In genomic region chr3:75630988-75631615, GRCm38 (mm10) we compare ENCODE assay signal across 30 mouse cellular contexts.
DNase-seq lines count a peak whose midpoint lies in the region; ATAC-seq and TF ChIP-seq lines count a peak whose summit lies in the region.
"Had no signal": no experiment of that assay in that cellular context is flagged by ENCODE, and none has a peak within 500 bp of the region (broad histone marks: within the 10 kb centered on the region; RNA-seq: fewer than 3 reads in every experiment).

No protein-coding gene starts in this region.

- no peak overlapping the region for H3K9ac ChIP-seq in heart, adult 2 months (ENCODE audit: low read depth, low read length)
- H3K9ac ChIP-seq in lung, embryonic 16.5 days (ENCODE audit: low read length), result no peak overlapping the region
- H3K9ac ChIP-seq: embryonic facial prominence, embryonic 13.5 days; forebrain, embryonic 13.5 days; hindbrain, embryonic 13.5 days; liver, embryonic 14.5 days; midbrain, embryonic 13.5 days; neural tube, embryonic 13.5 days; stomach, embryonic 15.5 days had no signal

- no peaks in the 10 kb centered on the region for H3K4me1 ChIP-seq in heart, adult 2 months (ENCODE audit: control insufficient read depth, insufficient read depth, low read length)
- no peaks in the 10 kb centered on the region for H3K4me1 ChIP-seq in lung, embryonic 16.5 days (replicated peaks; ENCODE audit: control insufficient read depth, insufficient read depth, low read length)
- H3K4me1 ChIP-seq: forebrain, embryonic 13.5 days; stomach, embryonic 15.5 days had no signal

- DNase-seq in heart, adult 2 months, result no peak
- no peak for DNase-seq in heart, postnatal 10 days
- peak; percentile 8 for DNase-seq in fibroblast of lung, adult 2 months (ENCODE audit: low read depth)
- no peak for DNase-seq in cerebellum, adult 18-20 months
- DNase-seq in left cerebral cortex, postnatal 36 days (ENCODE audit: low spot score in 2 of 2), result no peak
- DNase-seq: adrenal gland, postnatal 25 days; gastrocnemius, postnatal 25 days; heart, adult 11 months; heart, postnatal 4 days; kidney, adult 8-10 months; kidney, postnatal 10 days; layer of hippocampus, adult 9-11 months; liver; thymus, postnatal 14 days had no signal

- no peak overlapping the region for H3K4me3 ChIP-seq in heart, adult 2 months
- no peak overlapping the region for H3K4me3 ChIP-seq in lung, embryonic 16.5 days (ENCODE audit: low read length)
- H3K4me3 ChIP-seq: embryonic facial prominence, embryonic 13.5 days; erythroblast, embryonic 14.5 days; forebrain, embryonic 13.5 days; hindbrain, embryonic 13.5 days; midbrain, embryonic 13.5 days; neural tube, embryonic 13.5 days; stomach, embryonic 15.5 days had no signal

- no peak overlapping the region for H3K4me2 ChIP-seq in lung, embryonic 16.5 days (ENCODE audit: low read depth, low read length)
- H3K4me2 ChIP-seq: embryonic facial prominence, embryonic 13.5 days; forebrain, embryonic 13.5 days; heart, embryonic 11.5 days; hindbrain, embryonic 13.5 days; midbrain, embryonic 13.5 days; neural tube, embryonic 13.5 days; stomach, embryonic 15.5 days had no signal

- no peak for TF ChIP-seq POLR2A in heart, adult 2 months (IDR thresholded peaks at IDR 0.05; ENCODE audit: insufficient read depth, low read depth, low read length)

- WGBS in heart, adult 2 months, result 55% methylated on average over 4 of the region's 4 CpGs
- 46% methylated on average over 4 of the region's 4 CpGs for WGBS in lung, embryonic 16.5 days

- intact Hi-C loops in heart, adult 2 months (cut with DNase I), result no loop called here
- intact Hi-C loops in heart, postnatal 10 days (cut with DNase I), result no loop called here
- intact Hi-C loops in left cerebral cortex, postnatal 36 days (cut with DNase I), result no loop called here

- no peaks in the 10 kb centered on the region for H3K9me3 ChIP-seq in lung, embryonic 16.5 days (ENCODE audit: control insufficient read depth, low read length)
- H3K9me3 ChIP-seq: embryonic facial prominence, embryonic 13.5 days; forebrain, embryonic 13.5 days; G1E; hindbrain, embryonic 13.5 days; midbrain, embryonic 13.5 days; neural tube, embryonic 13.5 days; stomach, embryonic 15.5 days had no signal

- no peak for TF ChIP-seq EP300 in heart, adult 2 months (IDR thresholded peaks at IDR 0.05; ENCODE audit: insufficient read depth, low read depth, low read length)

- no peaks in the 10 kb centered on the region for H3K27me3 ChIP-seq in heart, adult 2 months (ENCODE audit: control insufficient read depth, insufficient read depth, low read length)
- no peaks in the 10 kb centered on the region for H3K27me3 ChIP-seq in lung, embryonic 16.5 days (ENCODE audit: control insufficient read depth, insufficient read depth, low read depth, low read length)
- H3K27me3 ChIP-seq: embryonic facial prominence, embryonic 13.5 days; forebrain, embryonic 13.5 days; hindbrain, embryonic 13.5 days; midbrain, embryonic 13.5 days; neural tube, embryonic 13.5 days; Patski; stomach, embryonic 15.5 days had no signal

- H3K36me3 ChIP-seq in heart, adult 2 months (ENCODE audit: control insufficient read depth, insufficient read depth, low read length), result no peaks in the 10 kb centered on the region
- H3K36me3 ChIP-seq in lung, embryonic 16.5 days (ENCODE audit: control insufficient read depth, insufficient read depth, low read length), result no peaks in the 10 kb centered on the region
- H3K36me3 ChIP-seq: embryonic facial prominence, embryonic 13.5 days; G1E; midbrain, embryonic 13.5 days; stomach, embryonic 15.5 days had no signal

- ATAC-seq in lung, embryonic 16.5 days (ENCODE audit: low read depth), result 0 out of 2 replicates have a peak, but pooled peaks have one; percentile 23
- peak; percentile 55; the same call in 1 of the 2 replicates for ATAC-seq in neutrophil, adult 5-6 weeks (ENCODE audit: extremely low read depth, insufficient number of reproducible peaks, low FRiP score, poor library complexity, severe bottlenecking)
- no peak for ATAC-seq in cerebellum, adult (ENCODE audit: insufficient number of reproducible peaks, low FRiP score, low TSS enrichment)
- ATAC-seq: forebrain, embryonic 13.5 days; intestine, embryonic 16.5 days; midbrain, embryonic 13.5 days; Patski had no signal

- H3K27ac ChIP-seq in heart, adult 2 months, result peak overlapping the region; percentile 17; the same call in 1 of the 2 replicates
- no peak overlapping the region for H3K27ac ChIP-seq in lung, embryonic 16.5 days (ENCODE audit: low read length)
- H3K27ac ChIP-seq: embryonic facial prominence, embryonic 13.5 days; forebrain, embryonic 13.5 days; hindbrain, embryonic 13.5 days; liver, embryonic 14.5 days; macrophage; midbrain, embryonic 13.5 days; neural tube, embryonic 13.5 days; stomach, embryonic 15.5 days had no signal

- H3K79me2 ChIP-seq in heart, adult 2 months (replicated peaks; ENCODE audit: control insufficient read depth, insufficient read depth, low read length), result no peaks in the 10 kb centered on the region

- no peak for TF ChIP-seq CTCF in heart, adult 2 months (IDR thresholded peaks at IDR 0.05)
